Mouse (Mus musculus) induced T-regulatory cell, adult 2 months (primary cell): Measurements from ENCODE around the gene Zfp277.

Source experiments
- DNase-seq: peaks from one replicate; pipeline ENCODE4 v3.0.0-alpha.2; 2012; ENCODE audit warnings: low read depth

Zfp277 gene

GRCm38 (mm10) chr12:40445648-40446449 is at the start of gene Zfp277, which contains the start of gene Dock4:
Gene Zfp277, minus strand, starts transcription at chr12:40445902.
Gene Dock4, plus strand, starts transcription at chr12:40445952.
- peak; percentile 100 for DNase-seq

GRCm38 (mm10) chr12:40486047-40486837 is 40.5 kb upstream of the Zfp277 start:
- DNase-seq = no peak

GRCm38 (mm10) chr12:40485210-40485609 is 39.5 kb upstream of the Zfp277 start:
- DNase-seq = no peak

GRCm38 (mm10) chr12:40484224-40484623 is 38.5 kb upstream of the Zfp277 start:
- DNase-seq = no peak

GRCm38 (mm10) chr12:40477621-40478452 is 32.1 kb upstream of the Zfp277 start:
- DNase-seq = no peak

- DNase-seq = no peak
Observed at GRCm38 (mm10) chr12:40473709-40474108, 28.0 kb upstream of the Zfp277 start.

GRCm38 (mm10) chr12:40471649-40472399 is 26.1 kb upstream of the Zfp277 start:
- no peak for DNase-seq

- DNase-seq = no peak
Observed at GRCm38 (mm10) chr12:40469009-40469408, 23.3 kb upstream of the Zfp277 start.

- no peak for DNase-seq
Observed at GRCm38 (mm10) chr12:40468235-40468634, 22.5 kb upstream of the Zfp277 start.

GRCm38 (mm10) chr12:40464282-40464681 is 18.6 kb upstream of the Zfp277 start:
- no peak for DNase-seq

GRCm38 (mm10) chr12:40463828-40464227 is 18.1 kb upstream of the Zfp277 start:
- DNase-seq = no peak

- no peak for DNase-seq
Observed at GRCm38 (mm10) chr12:40462693-40463235, 17.1 kb upstream of the Zfp277 start.

GRCm38 (mm10) chr12:40459673-40460265 is 14.1 kb upstream of the Zfp277 start:
- DNase-seq = no peak

- DNase-seq = no peak
Observed at GRCm38 (mm10) chr12:40458977-40459376, 13.3 kb upstream of the Zfp277 start.

- DNase-seq = no peak
Observed at GRCm38 (mm10) chr12:40456517-40456916, 10.8 kb upstream of the Zfp277 start.

GRCm38 (mm10) chr12:40449119-40449795 is 3.6 kb upstream of the Zfp277 start:
- no peak for DNase-seq

GRCm38 (mm10) chr12:40447561-40448355 is 2.1 kb upstream of the Zfp277 start:
- peak; percentile 36 for DNase-seq

- peak; percentile 48 for DNase-seq
Observed at GRCm38 (mm10) chr12:40446450-40447381, 1.0 kb upstream of the Zfp277 start.
